In the genomic region with DNA sequence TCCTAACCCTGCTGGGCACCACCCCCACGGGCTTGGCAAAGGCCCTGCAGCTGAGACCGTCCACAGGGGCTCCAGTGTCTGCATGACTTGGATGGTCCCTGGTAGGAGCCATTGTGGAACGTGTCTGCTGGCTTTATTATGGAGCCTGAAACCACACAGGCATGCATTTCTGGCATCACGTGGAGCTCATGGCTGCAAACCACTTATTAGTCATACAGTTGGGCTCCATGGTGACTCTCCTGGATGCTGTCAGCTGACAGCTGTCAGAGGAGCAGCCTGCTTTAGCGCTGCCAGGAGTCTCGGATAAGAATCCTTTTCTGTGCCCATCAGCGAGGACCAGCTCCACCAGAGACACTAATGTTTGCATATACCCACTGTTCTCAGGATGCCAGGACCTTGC, we compare ENCODE assay signal across 13 mouse cellular contexts. TPM values are rescaled to one million over a fixed set of nuclear protein-coding genes. Genes with fewer than 3 reads are reported as not detected.
DNase-seq lines count a peak whose midpoint lies in the region; ATAC-seq lines count a peak whose summit lies in the region.
"Had no signal": no experiment of that assay in that cellular context is flagged by ENCODE, and none has a peak within 500 bp of the region (broad histone marks: within the 10 kb centered on the region; RNA-seq: fewer than 3 reads in every experiment).

No protein-coding gene starts in this region.

- no peak for ATAC-seq in hindbrain, embryonic 14.5 days (ENCODE audit: low FRiP score)
- ATAC-seq: CD4-positive, CD25-positive, alpha-beta regulatory T cell, adult 4 months; liver, embryonic 12.5 days had no signal

- peaks cover 99% of the 10 kb centered on the region for H3K36me3 ChIP-seq in hindbrain, embryonic 14.5 days (replicated peaks; ENCODE audit: control insufficient read depth, insufficient read depth)

- H3K4me2 ChIP-seq in hindbrain, embryonic 14.5 days (replicated peaks) = no peak overlapping the region
- H3K4me2 ChIP-seq: embryonic facial prominence, embryonic 13.5 days; liver, embryonic 12.5 days had no signal

- WGBS in hindbrain, embryonic 14.5 days = 90% methylated on average over 7 of the region's 7 CpGs

- no peak overlapping the region for H3K27ac ChIP-seq in hindbrain, embryonic 14.5 days
- H3K27ac ChIP-seq: embryonic facial prominence, embryonic 13.5 days; liver, embryonic 12.5 days; midbrain, embryonic 10.5 days had no signal

- H3K27me3 ChIP-seq in hindbrain, embryonic 14.5 days (ENCODE audit: control insufficient read depth, insufficient read depth, low read length) = no peaks in the 10 kb centered on the region
- H3K27me3 ChIP-seq: embryonic facial prominence, embryonic 13.5 days; liver, embryonic 12.5 days had no signal

- peak; percentile 48 to 62 for DNase-seq in cerebellum, postnatal 25 days
- DNase-seq in cerebellum, adult 11 months = no peak
- DNase-seq in MN1 (ENCODE audit: low spot score) = peak; percentile 95
- peak; percentile 60 to 62 for DNase-seq in heart, adult 9 months (ENCODE audit: low spot score in 2 of 2)
- peak; percentile 63 to 65 for DNase-seq in layer of hippocampus, postnatal 10 days (ENCODE audit: low spot score in 2 of 2)
- no peak for DNase-seq in thymus, postnatal 0 days (ENCODE audit: low spot score)
- DNase-seq in kidney, postnatal 10 days = no peak
- DNase-seq in hindbrain, embryonic 14.5 days (ENCODE audit: low spot score) = no peak
- DNase-seq: kidney, adult 8-10 months had no signal

- no peak overlapping the region for H3K9ac ChIP-seq in hindbrain, embryonic 14.5 days
- H3K9ac ChIP-seq: embryonic facial prominence, embryonic 13.5 days; liver, embryonic 12.5 days had no signal

- no peaks in the 10 kb centered on the region for H3K9me3 ChIP-seq in hindbrain, embryonic 14.5 days (ENCODE audit: control insufficient read depth, low read length)
- H3K9me3 ChIP-seq: embryonic facial prominence, embryonic 13.5 days; liver, embryonic 12.5 days; midbrain, embryonic 10.5 days had no signal

- H3K4me1 ChIP-seq in hindbrain, embryonic 14.5 days (replicated peaks; ENCODE audit: control insufficient read depth, insufficient read depth, low read length) = no peaks in the 10 kb centered on the region
- H3K4me1 ChIP-seq: embryonic facial prominence, embryonic 13.5 days; midbrain, embryonic 10.5 days had no signal

- no peak overlapping the region for H3K4me3 ChIP-seq in hindbrain, embryonic 14.5 days (replicated peaks; ENCODE audit: low read length)
- H3K4me3 ChIP-seq: embryonic facial prominence, embryonic 13.5 days; liver, embryonic 12.5 days; midbrain, embryonic 10.5 days had no signal

RNA-seq across cellular contexts. Expression of a gene that starts 7.4 kb away (rescaled TPM):
- 10 to 100 TPM; 98.0 to 98.1 TPM for total RNA-seq in layer of hippocampus, postnatal 10 days (2021)
- polyA plus RNA-seq in thymus, postnatal 0 days (2015; fragmentation: Nextera tagmentation; extraction: Ambion mirVana) = 134 and 147 TPM in 2 replicates
- 133 TPM in 2 replicates for polyA plus RNA-seq in hindbrain, embryonic 14.5 days (2014; fragmentation: Nextera tagmentation; extraction: Ambion mirVana)

RNA-seq across cellular contexts. Expression of a gene that starts 7.8 kb away (rescaled TPM):
- total RNA-seq in layer of hippocampus, postnatal 10 days (2021) = 1 to 10 TPM; 7.0 to 7.4 TPM
- 29.5 and 35.8 TPM in 2 replicates for polyA plus RNA-seq in thymus, postnatal 0 days (2015; fragmentation: Nextera tagmentation; extraction: Ambion mirVana)
- polyA plus RNA-seq in hindbrain, embryonic 14.5 days (2014; fragmentation: Nextera tagmentation; extraction: Ambion mirVana) = 2.5 and 2.9 TPM in 2 replicates

RNA-seq across cellular contexts. Expression of a gene that starts 33.5 kb away (rescaled TPM):
- total RNA-seq in layer of hippocampus, postnatal 10 days (2021) = 10 to 100 TPM; 46.1 to 46.3 TPM
- 18.1 and 20.6 TPM in 2 replicates for polyA plus RNA-seq in thymus, postnatal 0 days (2015; fragmentation: Nextera tagmentation; extraction: Ambion mirVana)
- 26.2 and 26.8 TPM in 2 replicates for polyA plus RNA-seq in hindbrain, embryonic 14.5 days (2014; fragmentation: Nextera tagmentation; extraction: Ambion mirVana)

RNA-seq across cellular contexts. Expression of a gene that starts 42.1 kb away (rescaled TPM):
- total RNA-seq in layer of hippocampus, postnatal 10 days (2021) = 10 to 100 TPM in 1 of 2 experiments, 1 to 10 TPM in 1; 9.4 to 13.2 TPM
- 8.7 and 9.5 TPM in 2 replicates for polyA plus RNA-seq in thymus, postnatal 0 days (2015; fragmentation: Nextera tagmentation; extraction: Ambion mirVana)
- 4.7 TPM in 2 replicates for polyA plus RNA-seq in hindbrain, embryonic 14.5 days (2014; fragmentation: Nextera tagmentation; extraction: Ambion mirVana)

Comparison
In these comparisons a context has a peak if more than half of its experiments do, and no peak if none do; other contexts are left out.
1. DNase-seq: peak in cerebellum, postnatal 25 days (2 of 2), MN1 (single experiment), heart, adult 9 months (2 of 2) and layer of hippocampus, postnatal 10 days (2 of 2); none in cerebellum, adult 11 months (single experiment), thymus, postnatal 0 days (single experiment), kidney, postnatal 10 days (single experiment) and hindbrain, embryonic 14.5 days (single experiment).